Mouse (Mus musculus) intestine, embryonic 16.5 days (tissue): ENCODE results near the gene Myb. TPM values are rescaled to one million over a fixed set of nuclear protein-coding genes. Genes with fewer than 3 reads are reported as not detected.

ENCODE experiments used
- ATAC-seq: fragments of 200-750 bp; cut with Nextera tagmentation; 2 replicates; pipeline ENCODE4 v1.8.0; 2017; ENCODE audit warnings: moderate TSS enrichment, moderate library complexity
- H3K27ac ChIP-seq: fragments of 300-500 bp; sonication (generic); 2 replicates; pipeline ENCODE4 v1.5.1; 2014; ENCODE audit warnings: mild to moderate bottlenecking, low read length
- H3K27me3 ChIP-seq: fragments of 300-500 bp; sonication (generic); replicated peaks from 2 replicates; pipeline ENCODE4 v1.6.1; 2014; ENCODE audit warnings: low read length, control low read depth, mixed read lengths; ENCODE audit not compliant: control insufficient read depth, insufficient read depth
- H3K36me3 ChIP-seq: fragments of 300-500 bp; sonication (generic); 2 replicates; pipeline ENCODE4 v1.6.1; 2014; ENCODE audit warnings: low read length, control low read depth; ENCODE audit not compliant: control insufficient read depth, insufficient read depth
- H3K4me1 ChIP-seq: fragments of 300-500 bp; sonication (generic); 2 replicates; pipeline ENCODE4 v1.6.1; 2014; ENCODE audit warnings: low read length, control low read depth, mixed read lengths; ENCODE audit not compliant: control insufficient read depth, insufficient read depth
- H3K4me2 ChIP-seq: fragments of 300-500 bp; sonication (generic); 2 replicates; pipeline ENCODE4 v1.6.1; 2014; ENCODE audit warnings: low read depth, low read length, control low read depth
- H3K4me3 ChIP-seq: fragments of 300-500 bp; sonication (generic); 2 replicates; pipeline ENCODE4 v1.5.1; 2014; ENCODE audit warnings: mild to moderate bottlenecking, low read length
- H3K9ac ChIP-seq: fragments of 300-500 bp; sonication (generic); 2 replicates; pipeline ENCODE4 v1.6.1; 2014; ENCODE audit warnings: low read depth, low read length
- H3K9me3 ChIP-seq: fragments of 300-500 bp; sonication (generic); 2 replicates; pipeline ENCODE4 v1.6.1; 2016; ENCODE audit warnings: low read length, control low read depth; ENCODE audit not compliant: control insufficient read depth
- WGBS: fragments of 180-500 bp; shearing (Covaris S2); extraction: QIAGEN DNeasy Blood & Tissue Kit; methylation state at CpG from one replicate; pipeline ENCODE4 v1.1.7; 2014; 5-methylcytosine and 5-hydroxymethylcytosine counted together
- polyA plus RNA-seq: library from polyadenylated mRNA; unstranded; fragments of >200 nt; fragmentation: Nextera tagmentation; extraction: Ambion mirVana; gene quantifications from 2 replicates; pipeline ENCODE4 v1.2.1, GENCODE M21; 2015

The Myb gene
- polyA plus RNA-seq, 1 experiment from 2014 or later: 5.2 TPM

DNA sequence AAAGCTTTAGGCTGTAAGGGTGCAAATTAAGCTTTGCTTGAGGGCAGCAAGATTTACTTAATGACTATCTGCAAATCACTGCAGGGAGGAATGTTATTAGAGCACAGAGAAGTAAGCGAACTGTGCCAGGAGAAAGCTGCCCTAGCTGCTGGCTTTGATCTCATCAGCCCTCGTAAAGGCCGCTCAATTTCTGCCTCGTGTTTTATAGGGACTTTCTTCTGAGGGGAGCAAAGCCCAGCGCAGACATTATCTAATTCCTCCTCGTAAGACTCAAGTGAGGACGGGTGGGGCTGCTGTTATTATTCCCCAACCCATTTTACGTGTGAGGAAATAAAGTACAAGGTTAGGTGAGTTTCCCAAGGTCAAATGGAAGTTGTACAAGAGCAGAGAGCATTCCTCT lies 34.8 kb upstream of the Myb start:
- Histone ChIP-seq H3K27ac (no peak overlapping the region), H3K4me1 (peaks cover 4% of the 10 kb centered on the region; the same call in 1 of the 2 replicates), H3K4me3 (no peak overlapping the region), H3K9me3 (no peaks in the 10 kb centered on the region; the same call in 1 of the 2 replicates), H3K9ac (no peak overlapping the region), H3K36me3 (no peaks in the 10 kb centered on the region), H3K27me3 (no peaks in the 10 kb centered on the region), H3K4me2 (no peak overlapping the region)
- 40% methylated on average over 8 of the region's 8 CpGs for WGBS
- ATAC-seq: no peak

DNA sequence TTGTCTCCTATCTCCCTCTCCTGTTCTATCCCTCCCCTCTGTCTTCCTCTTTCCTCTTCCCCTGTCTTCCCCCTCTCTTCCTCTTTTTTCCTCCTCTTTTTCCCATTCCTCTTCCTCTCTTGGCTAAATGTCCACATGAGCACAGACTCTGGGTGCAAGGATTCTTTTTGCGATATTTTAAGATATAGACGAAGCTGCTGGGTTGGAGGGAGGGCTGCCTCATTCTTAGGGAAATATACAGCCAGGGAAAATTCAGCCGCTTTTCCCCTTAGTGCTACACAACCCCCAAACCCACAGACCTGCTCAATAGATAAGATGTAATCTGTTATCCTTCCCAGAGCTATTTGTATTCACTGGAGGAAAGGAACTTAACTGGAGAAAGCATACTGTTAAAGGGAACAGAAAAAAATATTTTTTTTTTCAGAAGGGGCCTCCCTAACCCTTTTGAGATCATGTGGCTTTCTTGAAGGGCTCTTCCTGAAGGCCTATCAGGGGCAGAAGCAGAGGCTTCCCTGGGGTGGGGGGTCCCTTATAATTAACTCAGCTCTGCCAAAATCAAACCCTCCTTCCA lies 33.2 kb upstream of the Myb start:
- H3K4me2 ChIP-seq: no peak overlapping the region
- peaks cover 4% of the 10 kb centered on the region; the same call in 1 of the 2 replicates for H3K4me1 ChIP-seq
- H3K9me3 ChIP-seq: no peaks in the 10 kb centered on the region
- H3K27me3 ChIP-seq: no peaks in the 10 kb centered on the region
- H3K4me3 ChIP-seq: no peak overlapping the region
- no peak overlapping the region for H3K27ac ChIP-seq
- WGBS: 64% methylated on average over 3 of the region's 3 CpGs
- H3K36me3 ChIP-seq: no peaks in the 10 kb centered on the region
- H3K9ac ChIP-seq: no peak overlapping the region
- no peak for ATAC-seq

DNA sequence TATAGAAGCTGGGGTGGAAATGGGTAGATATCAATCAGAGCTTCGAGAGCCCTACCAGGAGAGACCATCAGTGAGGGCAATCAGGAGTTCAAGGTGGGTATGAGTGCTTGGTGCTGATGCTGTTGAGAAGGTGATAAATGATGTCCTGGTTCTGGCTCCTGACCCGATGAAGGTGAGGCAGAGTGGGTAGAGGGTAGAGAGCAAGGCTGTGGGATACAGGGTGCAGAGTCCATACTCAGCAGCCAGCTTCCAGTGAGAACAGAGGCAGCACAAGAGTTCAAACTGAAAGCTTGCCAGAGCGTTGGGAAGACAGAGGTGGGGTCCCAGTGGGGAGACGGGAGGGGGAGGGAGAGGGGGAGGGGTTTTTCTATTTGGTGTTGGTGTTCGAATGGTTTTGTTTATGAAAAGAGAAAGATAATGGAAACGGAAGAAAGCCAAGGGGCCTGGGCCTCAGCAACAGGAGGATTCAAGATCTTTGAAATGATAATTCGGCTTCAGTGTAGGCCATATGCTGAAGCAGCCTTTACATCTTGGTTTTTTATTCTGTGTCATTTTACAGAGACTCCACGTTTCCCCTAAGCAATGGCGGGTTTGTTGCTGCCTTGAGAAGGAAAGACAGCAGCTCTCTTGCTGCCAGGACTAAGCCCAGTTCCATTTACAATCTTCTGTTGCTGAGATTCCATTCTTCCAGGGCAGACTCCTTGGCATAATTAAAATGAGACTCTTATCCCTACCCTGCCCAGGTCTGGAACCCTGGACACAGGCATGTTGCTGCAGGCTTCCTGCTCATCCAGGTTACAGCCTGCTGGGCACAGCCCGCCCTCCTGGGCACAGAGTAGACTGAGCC lies 32.5 kb upstream of the Myb start:
- WGBS: 45% methylated on average over 10 of the region's 10 CpGs
- no peak overlapping the region for H3K4me3 ChIP-seq
- no peak overlapping the region for H3K4me2 ChIP-seq
- ATAC-seq: no peak
- no peak overlapping the region for H3K9ac ChIP-seq
- H3K27me3 ChIP-seq: no peaks in the 10 kb centered on the region
- peaks cover 4% of the 10 kb centered on the region; the same call in 1 of the 2 replicates for H3K4me1 ChIP-seq
- no peak overlapping the region for H3K27ac ChIP-seq
- no peaks in the 10 kb centered on the region for H3K9me3 ChIP-seq
- H3K36me3 ChIP-seq: no peaks in the 10 kb centered on the region

DNA sequence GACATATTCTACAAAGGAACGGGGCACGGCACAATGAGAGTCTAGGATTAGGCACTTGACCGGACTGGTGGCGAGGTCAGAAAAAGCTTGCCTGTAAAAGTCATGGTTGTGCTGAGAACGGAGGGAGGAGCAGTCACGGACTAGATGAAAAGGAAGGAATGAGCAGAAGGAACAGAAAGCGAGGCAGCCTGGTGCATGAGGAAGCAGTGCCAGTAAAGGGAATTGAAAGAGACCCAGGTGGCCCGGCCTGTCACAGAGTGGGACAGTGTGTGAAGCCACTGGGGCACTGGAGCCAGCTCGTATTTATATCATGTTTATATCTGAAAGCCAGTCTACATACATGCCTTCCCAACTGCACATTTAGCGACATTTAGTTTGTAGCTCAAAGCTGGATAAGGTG lies 31.7 kb upstream of the Myb start:
- Histone ChIP-seq H3K9me3 (no peaks in the 10 kb centered on the region), H3K4me1 (peaks cover 4% of the 10 kb centered on the region; the same call in 1 of the 2 replicates), H3K36me3 (no peaks in the 10 kb centered on the region), H3K4me3 (no peak overlapping the region), H3K27me3 (no peaks in the 10 kb centered on the region), H3K9ac (no peak overlapping the region), H3K4me2 (no peak overlapping the region), H3K27ac (no peak overlapping the region)
- WGBS: 74% methylated on average over 10 of the region's 10 CpGs
- ATAC-seq: no peak

DNA sequence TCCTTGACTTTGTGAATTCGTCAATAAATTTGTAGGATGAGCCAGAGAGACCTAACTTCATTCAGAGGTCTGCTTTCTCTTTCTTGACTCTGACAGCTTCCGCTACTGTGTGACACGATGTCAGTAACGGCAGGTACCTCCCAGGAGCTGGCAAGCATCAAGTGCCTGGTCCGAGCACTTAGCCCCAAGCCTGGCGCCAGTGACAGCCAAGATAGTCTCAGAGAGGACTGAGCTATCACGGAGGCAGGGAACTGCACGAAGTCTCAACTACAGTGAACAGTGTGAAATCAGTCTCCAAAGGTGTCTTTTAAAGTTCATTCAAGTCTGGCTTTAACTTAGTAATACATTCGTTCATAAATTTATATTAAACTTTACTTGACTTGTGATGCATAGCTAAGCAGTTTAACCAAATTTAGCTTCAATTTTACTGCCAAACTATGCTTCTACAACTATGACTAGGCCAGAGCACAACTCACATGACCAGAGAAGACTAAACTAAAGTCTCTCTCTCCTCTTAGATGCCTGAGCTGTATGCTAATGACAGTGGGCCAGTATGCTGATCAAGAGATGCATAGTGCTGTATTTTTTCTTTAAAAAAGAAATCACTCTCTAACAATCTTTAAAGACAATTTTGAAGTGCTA lies 29.1 kb upstream of the Myb start:
- no peak overlapping the region for H3K4me2 ChIP-seq
- no peaks in the 10 kb centered on the region for H3K4me1 ChIP-seq
- H3K4me3 ChIP-seq: no peak overlapping the region
- H3K27me3 ChIP-seq: no peaks in the 10 kb centered on the region
- ATAC-seq: no peak
- H3K9ac ChIP-seq: no peak overlapping the region
- 78% methylated on average over 9 of the region's 9 CpGs for WGBS
- no peak overlapping the region for H3K27ac ChIP-seq
- no peaks in the 10 kb centered on the region for H3K36me3 ChIP-seq
- H3K9me3 ChIP-seq: no peaks in the 10 kb centered on the region

DNA sequence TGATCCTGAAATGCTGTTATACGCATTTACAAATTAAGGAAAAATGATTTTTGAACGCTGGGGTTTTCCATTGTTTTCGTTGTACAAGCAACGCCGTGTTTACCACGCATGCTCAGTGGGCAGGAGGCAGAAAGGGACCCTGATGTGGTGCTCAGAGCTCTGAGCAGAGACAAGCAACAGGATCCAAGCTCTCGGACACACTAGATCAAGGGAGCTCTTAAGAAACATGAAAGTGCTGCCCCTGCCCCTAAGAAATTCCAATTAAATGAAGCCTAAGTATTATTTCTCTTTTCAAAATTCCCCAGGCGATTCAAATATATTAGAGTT lies 28.5 kb upstream of the Myb start:
- Histone ChIP-seq H3K27me3 (no peaks in the 10 kb centered on the region), H3K4me3 (peak overlapping the region; percentile 37), H3K9ac (no peak overlapping the region), H3K27ac (no peak overlapping the region), H3K36me3 (no peaks in the 10 kb centered on the region), H3K4me2 (peak overlapping the region; percentile 43), H3K9me3 (no peaks in the 10 kb centered on the region), H3K4me1 (no peaks in the 10 kb centered on the region)
- WGBS: 27% methylated on average over 8 of the region's 8 CpGs
- ATAC-seq: no peak

DNA sequence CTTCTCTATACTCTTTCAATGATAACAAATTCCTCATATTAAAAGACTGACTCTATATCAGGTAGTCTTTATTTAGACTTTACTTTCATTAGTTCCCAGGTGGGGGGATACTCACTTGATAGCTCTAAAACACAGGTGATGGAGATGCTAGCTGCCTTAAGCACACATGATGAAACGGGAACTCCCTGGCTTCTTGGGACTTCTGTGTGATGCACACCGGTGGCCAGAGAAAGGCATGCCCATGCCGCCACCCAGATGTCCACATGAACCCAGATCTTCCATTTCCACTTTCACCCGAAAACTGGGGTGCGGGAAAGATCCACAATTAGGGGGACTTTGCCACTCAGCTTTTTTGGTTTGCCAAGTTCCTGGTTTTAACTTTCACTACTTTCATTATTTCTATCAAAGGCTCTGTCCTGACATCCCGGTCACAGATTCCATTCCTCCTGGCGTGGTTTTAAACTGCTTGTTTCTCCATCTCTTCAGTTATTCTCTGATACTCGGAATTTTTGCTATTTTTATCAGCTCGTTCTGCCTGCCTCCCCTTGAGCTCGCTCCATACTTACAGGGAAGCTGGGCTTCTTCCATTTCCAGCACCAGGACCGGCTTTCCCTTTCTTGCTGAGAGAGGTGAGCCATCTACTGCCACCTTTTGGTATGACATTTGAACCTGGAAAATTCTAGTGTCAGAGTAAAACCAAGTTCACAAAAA lies 27.9 kb upstream of the Myb start:
- WGBS: 23% methylated on average over 11 of the region's 11 CpGs
- Histone ChIP-seq H3K4me1 (no peaks in the 10 kb centered on the region), H3K9me3 (no peaks in the 10 kb centered on the region), H3K27ac (no peak overlapping the region), H3K36me3 (no peaks in the 10 kb centered on the region), H3K4me2 (peak overlapping the region; percentile 43), H3K4me3 (peak overlapping the region; percentile 37), H3K9ac (peak overlapping the region; percentile 41; the same call in 1 of the 2 replicates), H3K27me3 (no peaks in the 10 kb centered on the region)
- no peak for ATAC-seq

DNA sequence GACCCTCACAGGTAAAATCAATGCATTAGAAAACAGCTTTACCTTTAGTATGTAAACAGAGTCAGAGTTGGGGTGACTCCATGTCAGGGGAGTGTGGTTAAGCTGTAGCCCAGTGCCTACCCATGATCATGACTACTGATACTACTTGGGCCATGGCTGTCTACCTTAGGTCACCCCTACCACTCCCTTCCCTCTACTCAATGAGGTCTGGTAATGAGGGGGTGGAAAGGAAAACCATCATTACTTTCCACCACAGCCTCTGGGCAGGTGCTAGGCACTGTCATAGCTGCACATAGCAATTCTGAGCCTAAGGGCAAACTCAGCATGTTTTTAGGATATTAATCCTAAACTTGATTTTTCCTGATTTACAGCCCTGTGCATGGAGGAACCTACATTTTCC lies 27.1 kb upstream of the Myb start:
- Histone ChIP-seq H3K4me3 (no peak overlapping the region), H3K36me3 (no peaks in the 10 kb centered on the region), H3K27ac (no peak overlapping the region), H3K4me1 (no peaks in the 10 kb centered on the region), H3K27me3 (no peaks in the 10 kb centered on the region), H3K9ac (no peak overlapping the region), H3K9me3 (no peaks in the 10 kb centered on the region), H3K4me2 (no peak overlapping the region)
- ATAC-seq: no peak

DNA sequence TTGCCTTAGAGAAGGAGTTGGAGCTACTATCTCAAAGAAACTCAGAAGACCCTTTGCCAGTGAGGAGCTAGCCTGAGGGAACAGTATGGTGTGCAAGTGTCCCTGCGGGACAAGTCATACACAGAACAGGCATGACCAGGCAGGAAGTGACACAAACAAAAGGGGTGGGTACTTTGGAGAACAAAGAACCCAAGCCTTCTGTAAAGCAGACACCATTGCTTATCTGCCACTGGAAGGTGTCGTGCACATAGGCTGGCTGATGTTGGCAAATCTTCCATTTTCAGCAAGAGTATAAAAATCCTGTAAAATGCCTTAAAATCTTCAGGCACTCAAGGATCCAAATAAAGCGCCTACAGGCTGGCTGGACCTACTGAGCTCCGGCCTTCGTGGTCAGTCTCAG lies 25.9 kb upstream of the Myb start:
- no peak overlapping the region for H3K4me3 ChIP-seq
- no peaks in the 10 kb centered on the region for H3K27me3 ChIP-seq
- H3K4me1 ChIP-seq: no peaks in the 10 kb centered on the region
- no peaks in the 10 kb centered on the region for H3K9me3 ChIP-seq
- H3K9ac ChIP-seq: no peak overlapping the region
- no peak for ATAC-seq
- H3K27ac ChIP-seq: no peak overlapping the region
- WGBS: 85% methylated on average over 5 of the region's 5 CpGs
- no peaks in the 10 kb centered on the region for H3K36me3 ChIP-seq
- H3K4me2 ChIP-seq: no peak overlapping the region
